Mouse (Mus musculus) hindbrain, embryonic 11.5 days (tissue): ENCODE results near the gene Fpr3. TPM values are rescaled to one million over a fixed set of nuclear protein-coding genes. Genes with fewer than 3 reads are reported as not detected.

Source experiments
- ATAC-seq: fragments of 200-750 bp; cut with Nextera tagmentation; 2 replicates; pipeline ENCODE4 v1.8.0; 2017; ENCODE audit warnings: mild to moderate bottlenecking, moderate TSS enrichment, moderate library complexity; ENCODE audit not compliant: low FRiP score
- DNase-seq: peaks from one replicate; pipeline ENCODE4 v3.0.0-alpha.2; 2015; ENCODE audit warnings: low spot score
- H3K27ac ChIP-seq: fragments of 300-500 bp; sonication (generic); 2 replicates; pipeline ENCODE4 v1.5.1; 2014; ENCODE audit warnings: mild to moderate bottlenecking, low read depth, low read length
- H3K27me3 ChIP-seq: fragments of 300-500 bp; sonication (generic); 2 replicates; pipeline ENCODE4 v1.6.1; 2014; ENCODE audit warnings: mild to moderate bottlenecking, low read length, moderate library complexity, mixed read lengths; ENCODE audit not compliant: control insufficient read depth, insufficient read depth
- H3K36me3 ChIP-seq: fragments of 300-500 bp; sonication (generic); 2 replicates; pipeline ENCODE4 v1.6.1; 2014; ENCODE audit warnings: mild to moderate bottlenecking, low read length, moderate library complexity, mixed read lengths; ENCODE audit not compliant: control insufficient read depth, insufficient read depth
- H3K4me1 ChIP-seq: fragments of 300-500 bp; sonication (generic); replicated peaks from 2 replicates; pipeline ENCODE4 v1.6.1; 2014; ENCODE audit warnings: low read length, mixed read lengths; ENCODE audit not compliant: control insufficient read depth, insufficient read depth
- H3K4me2 ChIP-seq: fragments of 300-500 bp; sonication (generic); replicated peaks from 2 replicates; pipeline ENCODE4 v1.6.1; 2014; ENCODE audit warnings: mild to moderate bottlenecking, low read depth, low read length
- H3K4me3 ChIP-seq: fragments of 300-500 bp; sonication (generic); 2 replicates; pipeline ENCODE4 v1.5.1; 2014; ENCODE audit warnings: low read depth, low read length
- H3K9ac ChIP-seq: fragments of 300-500 bp; sonication (generic); 2 replicates; pipeline ENCODE4 v1.6.1; 2014; ENCODE audit warnings: low read depth, low read length
- H3K9me3 ChIP-seq: fragments of 300-500 bp; sonication (generic); 2 replicates; pipeline ENCODE4 v1.6.1; 2016; ENCODE audit warnings: low read length; ENCODE audit not compliant: control insufficient read depth
- WGBS: fragments of 180-500 bp; shearing (Covaris S2); extraction: QIAGEN DNeasy Blood & Tissue Kit; methylation state at CpG from one replicate; pipeline ENCODE4 v1.1.7; 2014; 5-methylcytosine and 5-hydroxymethylcytosine counted together
- polyA plus RNA-seq: library from polyadenylated mRNA; unstranded; fragments of >200 nt; fragmentation: Nextera tagmentation; extraction: Ambion mirVana; gene quantifications from 2 replicates; pipeline ENCODE4 v1.2.1, GENCODE M21; 2014

The Fpr3 gene
- polyA plus RNA-seq, 1 experiment from 2014 or later, result not detected

DNA sequence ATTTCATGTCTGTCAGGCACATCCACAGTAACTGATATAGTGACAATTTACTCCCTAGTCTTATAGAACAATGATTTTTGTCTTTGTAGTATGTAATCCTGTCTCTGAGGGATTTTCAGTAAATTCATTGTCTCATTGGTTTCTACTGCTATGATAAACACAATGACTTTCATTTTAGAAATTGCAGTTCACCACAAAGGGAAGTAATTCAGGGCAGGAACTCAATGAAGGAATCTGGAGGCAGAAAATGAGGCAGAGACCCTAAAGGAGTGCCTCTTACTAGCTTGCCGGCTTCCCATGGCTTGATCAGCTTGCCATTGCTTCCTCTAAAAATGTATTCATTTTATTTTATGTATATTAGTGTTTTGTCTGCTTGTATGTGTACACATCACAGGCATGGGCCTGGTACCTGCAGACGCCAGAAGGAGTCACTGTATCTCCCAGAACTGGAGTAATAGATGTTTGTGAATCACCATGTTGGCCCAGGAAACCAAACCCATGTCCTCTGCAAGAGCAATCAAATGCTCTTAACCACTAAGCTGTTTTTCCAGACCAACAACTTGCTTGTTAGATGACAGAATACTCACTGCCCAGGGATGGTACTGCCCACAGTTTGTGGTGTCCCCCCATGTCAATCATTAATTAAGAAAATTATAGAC, 16.6 kb upstream of the Fpr3 start:
- Histone ChIP-seq H3K27ac (no peak overlapping the region), H3K4me1 (no peaks in the 10 kb centered on the region), H3K4me3 (no peak overlapping the region), H3K27me3 (no peaks in the 10 kb centered on the region), H3K36me3 (no peaks in the 10 kb centered on the region), H3K4me2 (no peak overlapping the region), H3K9ac (no peak overlapping the region), H3K9me3 (no peaks in the 10 kb centered on the region)
- 84% methylated on average over 2 of the region's 2 CpGs for WGBS
- ATAC-seq, result no peak
- DNase-seq, result no peak

DNA sequence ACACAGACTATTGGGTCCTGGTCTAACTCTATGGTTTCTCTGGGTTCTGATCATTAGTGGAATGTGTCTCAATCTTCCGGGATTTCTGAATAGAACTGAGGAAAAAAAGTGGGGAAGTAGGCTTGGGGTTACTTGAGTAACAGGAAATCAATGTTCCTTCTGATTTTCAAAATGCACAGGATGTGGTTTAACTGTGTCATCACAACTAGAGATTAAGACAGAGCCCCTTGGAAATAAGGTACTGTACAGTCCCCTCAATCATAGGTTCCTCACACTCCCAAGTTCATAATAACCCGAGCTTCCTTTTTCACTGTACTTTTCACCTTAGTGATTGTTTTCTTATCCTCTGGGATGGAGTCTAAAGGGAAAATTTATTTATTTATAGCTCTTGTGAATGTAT, 16.0 kb upstream of the Fpr3 start:
- Histone ChIP-seq H3K27ac (no peak overlapping the region), H3K36me3 (no peaks in the 10 kb centered on the region), H3K4me1 (no peaks in the 10 kb centered on the region), H3K9me3 (no peaks in the 10 kb centered on the region), H3K9ac (no peak overlapping the region), H3K27me3 (no peaks in the 10 kb centered on the region), H3K4me3 (no peak overlapping the region), H3K4me2 (no peak overlapping the region)
- ATAC-seq (no peak), DNase-seq (no peak)
- WGBS, result 88% methylated on average over 2 of the region's 2 CpGs

DNA sequence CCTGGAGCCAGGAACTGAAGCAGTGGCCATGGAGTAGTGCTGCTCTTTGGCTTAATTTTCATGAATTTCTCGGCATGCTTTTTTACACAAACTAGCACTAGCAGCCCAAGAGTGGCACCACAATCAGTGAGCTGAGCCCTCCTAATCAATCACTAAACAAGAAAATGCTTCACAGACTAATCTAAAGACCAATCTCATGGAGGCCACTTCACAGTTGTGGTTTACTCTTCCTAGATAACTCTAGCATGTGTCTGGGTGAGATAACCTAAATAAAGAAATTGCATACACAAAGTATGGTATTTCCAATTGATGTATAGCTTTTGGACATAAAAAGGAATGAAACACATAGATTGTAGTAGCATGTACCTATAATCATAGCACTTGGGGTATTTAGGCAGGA, 8.3 kb upstream of the Fpr3 start:
- ATAC-seq (no peak), DNase-seq (no peak)
- Histone ChIP-seq H3K4me1 (no peaks in the 10 kb centered on the region), H3K27ac (no peak overlapping the region), H3K4me3 (no peak overlapping the region), H3K27me3 (no peaks in the 10 kb centered on the region), H3K9me3 (no peaks in the 10 kb centered on the region), H3K36me3 (no peaks in the 10 kb centered on the region), H3K9ac (no peak overlapping the region), H3K4me2 (no peak overlapping the region)
- 88% methylated on average over 1 of the region's 1 CpGs for WGBS

DNA sequence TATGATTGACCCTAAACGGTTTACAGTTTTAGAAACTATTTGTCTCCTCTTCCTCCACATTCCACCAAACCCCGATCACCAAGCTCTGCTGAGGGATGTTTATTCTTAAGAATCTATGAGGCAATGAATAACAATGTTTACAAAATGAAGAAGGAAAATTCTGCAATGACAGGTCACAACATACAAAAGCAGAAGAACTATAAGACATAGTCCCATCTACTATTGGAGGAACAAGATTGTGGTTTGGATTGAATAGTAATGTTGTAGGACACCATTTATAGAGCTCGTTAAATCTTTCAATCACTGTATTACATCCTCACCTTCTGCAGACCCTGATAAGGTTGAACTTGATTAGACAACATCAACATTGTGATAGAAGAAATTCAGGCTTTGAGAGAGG, 5.0 kb upstream of the Fpr3 start:
- H3K36me3 ChIP-seq, result no peaks in the 10 kb centered on the region
- ATAC-seq, result no peak
- H3K9me3 ChIP-seq, result no peaks in the 10 kb centered on the region
- H3K27me3 ChIP-seq, result no peaks in the 10 kb centered on the region
- no peaks in the 10 kb centered on the region for H3K4me1 ChIP-seq
- H3K4me2 ChIP-seq, result no peak overlapping the region
- WGBS, result 81% methylated on average over 3 of the region's 3 CpGs
- H3K4me3 ChIP-seq, result no peak overlapping the region
- no peak for DNase-seq
- H3K9ac ChIP-seq, result no peak overlapping the region
- H3K27ac ChIP-seq, result no peak overlapping the region

DNA sequence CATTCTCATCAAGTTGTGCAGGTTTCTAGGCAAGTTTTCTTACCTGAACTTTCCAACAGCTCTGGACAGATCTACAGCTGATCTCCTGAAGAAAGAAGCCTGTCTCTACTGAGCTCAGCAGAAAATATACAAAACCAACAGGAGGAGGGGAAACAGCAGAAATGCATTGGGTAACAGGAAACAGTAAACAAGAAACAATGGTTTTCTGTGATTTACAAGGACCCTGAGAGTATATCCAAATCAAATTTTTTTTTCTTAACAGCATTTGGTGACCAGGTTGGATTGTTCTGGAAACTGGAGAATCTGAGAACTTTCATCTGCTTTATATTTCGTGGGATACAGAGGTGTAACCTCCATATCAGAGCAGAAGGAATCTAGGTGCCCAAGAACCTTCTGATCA, 3.8 kb upstream of the Fpr3 start, which contains the start of gene Fpr1:
Gene Fpr1, minus strand, starts transcription at position 101 of the 400 bp plus-strand sequence.
- Histone ChIP-seq H3K27me3 (no peaks in the 10 kb centered on the region), H3K4me2 (no peak within 1 kb of the TSS), H3K9ac (no peak within 1 kb of the TSS), H3K36me3 (no peaks in the 10 kb centered on the region), H3K9me3 (no peaks in the 10 kb centered on the region), H3K27ac (no peak within 1 kb of the TSS), H3K4me1 (no peaks in the 10 kb centered on the region), H3K4me3 (no peak within 1 kb of the TSS)
- DNase-seq (no peak), ATAC-seq (no peak)
- 69% methylated on average over 1 of the region's 1 CpGs for WGBS

DNA sequence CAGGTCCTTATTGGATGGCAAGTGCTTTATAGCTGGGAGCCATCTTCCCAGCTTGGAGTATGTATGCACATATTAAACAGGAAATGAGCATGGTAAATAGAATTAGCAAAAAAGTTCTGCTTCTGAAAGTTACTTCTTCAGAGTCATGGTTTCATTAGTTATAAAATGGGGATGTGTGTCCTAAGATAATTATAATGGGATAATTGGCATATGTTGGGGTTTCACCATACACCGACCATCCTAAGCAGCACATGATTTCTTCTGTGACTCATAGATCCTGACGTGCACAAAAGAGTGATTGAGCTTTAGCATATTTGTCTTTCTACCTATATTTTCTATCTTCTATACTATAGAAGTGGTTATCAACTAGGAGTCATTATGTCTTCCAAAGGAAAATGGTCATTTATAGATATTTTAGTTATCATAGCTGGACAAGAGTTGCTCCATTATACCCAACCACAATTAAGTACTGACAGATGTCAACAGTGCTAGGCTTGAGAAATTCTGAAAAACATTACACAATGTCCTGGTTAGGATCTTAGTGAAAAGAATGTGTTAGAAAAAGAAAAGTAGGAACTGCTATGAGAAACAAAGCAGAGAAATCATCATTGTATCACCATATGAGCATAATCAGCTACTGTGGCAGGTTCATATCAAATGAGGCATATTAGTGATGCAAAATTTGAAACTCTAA, 2.2 kb downstream of the Fpr3 start:
- H3K4me2 ChIP-seq, result no peak overlapping the region
- DNase-seq, result no peak
- H3K4me3 ChIP-seq, result no peak overlapping the region
- 93% methylated on average over 2 of the region's 2 CpGs for WGBS
- H3K27ac ChIP-seq, result no peak overlapping the region
- H3K4me1 ChIP-seq, result no peaks in the 10 kb centered on the region
- H3K9ac ChIP-seq, result no peak overlapping the region
- no peaks in the 10 kb centered on the region for H3K36me3 ChIP-seq
- no peaks in the 10 kb centered on the region for H3K27me3 ChIP-seq
- no peak for ATAC-seq
- H3K9me3 ChIP-seq, result no peaks in the 10 kb centered on the region

DNA sequence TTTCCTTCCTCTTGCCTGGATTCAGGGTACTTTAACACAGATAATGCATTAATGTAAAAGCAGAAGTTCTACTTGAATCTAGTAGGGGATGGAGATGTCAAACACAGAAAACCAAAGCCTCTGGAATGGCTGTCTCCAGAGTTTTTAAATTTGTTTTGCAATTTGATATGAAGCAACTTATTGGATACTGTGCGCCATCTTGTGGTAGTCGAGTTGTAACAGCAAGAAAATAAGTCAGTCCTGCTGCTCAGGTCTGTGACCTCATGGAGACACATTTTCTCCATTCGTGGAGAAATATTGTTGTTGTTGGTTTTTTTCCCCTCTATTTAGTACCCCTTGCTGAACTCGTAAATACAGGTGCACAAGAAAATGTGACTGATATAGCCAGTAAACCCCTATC, 8.4 kb downstream of the Fpr3 start:
- Histone ChIP-seq H3K4me1 (no peaks in the 10 kb centered on the region), H3K27me3 (no peaks in the 10 kb centered on the region), H3K9me3 (no peaks in the 10 kb centered on the region), H3K27ac (no peak overlapping the region), H3K4me3 (no peak overlapping the region), H3K9ac (no peak overlapping the region), H3K4me2 (no peak overlapping the region), H3K36me3 (no peaks in the 10 kb centered on the region)
- ATAC-seq, result no peak
- WGBS, result 5% methylated on average over 4 of the region's 4 CpGs
- peak; percentile 71 for DNase-seq

DNA sequence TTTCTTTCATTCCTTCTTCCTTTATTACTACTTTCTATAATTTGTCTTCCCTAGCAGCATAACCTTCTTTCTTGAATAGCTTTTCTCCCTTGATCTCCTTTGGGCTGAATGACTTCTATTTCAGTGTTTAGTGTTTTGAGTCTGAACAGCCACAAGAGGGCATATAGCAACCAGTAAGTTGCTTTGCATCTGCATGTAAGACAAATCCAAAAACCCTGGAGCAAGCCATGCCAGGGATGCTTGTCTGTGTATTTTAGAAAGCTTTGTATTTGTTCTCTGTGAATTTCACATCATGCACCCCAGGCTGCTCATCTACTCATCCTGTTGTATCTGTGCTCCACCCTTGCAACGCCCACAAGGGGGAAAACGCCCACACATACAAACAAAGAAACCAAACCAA, 11.6 kb downstream of the Fpr3 start:
- peak; percentile 19 for DNase-seq
- no peak for ATAC-seq
- H3K4me2 ChIP-seq, result no peak overlapping the region
- no peaks in the 10 kb centered on the region for H3K36me3 ChIP-seq
- no peaks in the 10 kb centered on the region for H3K9me3 ChIP-seq
- H3K4me1 ChIP-seq, result no peaks in the 10 kb centered on the region
- WGBS, result 75% methylated on average over 2 of the region's 2 CpGs
- H3K27me3 ChIP-seq, result no peaks in the 10 kb centered on the region
- no peak overlapping the region for H3K9ac ChIP-seq
- H3K27ac ChIP-seq, result no peak overlapping the region
- no peak overlapping the region for H3K4me3 ChIP-seq

DNA sequence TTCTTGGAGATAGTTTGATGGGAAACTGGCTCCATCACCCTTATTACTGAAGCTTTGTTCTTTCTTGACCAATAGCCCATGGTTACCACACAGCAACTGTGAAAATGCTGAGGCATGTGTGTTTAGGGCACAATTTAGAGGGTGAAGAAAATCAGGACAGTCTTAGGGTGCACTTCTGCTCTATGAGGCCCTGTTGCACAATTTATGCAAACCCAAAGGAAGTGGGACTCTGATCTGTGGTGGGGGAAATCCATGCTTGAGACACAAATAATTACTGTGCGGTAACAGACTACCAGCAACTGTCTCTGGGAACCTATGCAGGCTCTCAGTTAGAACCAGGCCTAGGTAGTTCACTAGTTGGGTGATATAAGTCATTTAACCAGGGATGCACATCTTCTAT, 13.1 kb downstream of the Fpr3 start:
- ATAC-seq, result no peak
- Histone ChIP-seq H3K36me3 (no peaks in the 10 kb centered on the region), H3K27ac (no peak overlapping the region), H3K27me3 (no peaks in the 10 kb centered on the region), H3K4me2 (no peak overlapping the region), H3K4me3 (no peak overlapping the region), H3K4me1 (no peaks in the 10 kb centered on the region), H3K9ac (no peak overlapping the region), H3K9me3 (no peaks in the 10 kb centered on the region)
- no peak for DNase-seq
- 95% methylated on average over 1 of the region's 1 CpGs for WGBS
